Mouse (Mus musculus): ENCODE measurements at regions not wholly inside any gene's neighbourhood (a gene's known extent, or its start where the extent isn't known, plus 50 kb on each side); places are given as distances from the start of the nearest gene placed in this dataset.

GRCm38 (mm10) chr8:112212170-112212569 lies 197.3 kb upstream of the Gm6793 start:
- 85% methylated on average over 5 of the region's 5 CpGs for WGBS
- H3K4me3 ChIP-seq, result no peak overlapping the region
- H3K4me1 ChIP-seq, result no peaks in the 10 kb centered on the region
- no peaks in the 10 kb centered on the region for H3K36me3 ChIP-seq
- H3K4me2 ChIP-seq, result no peak overlapping the region
- no peaks in the 10 kb centered on the region for H3K27me3 ChIP-seq (replicated peaks)
- no peak overlapping the region for H3K9ac ChIP-seq
- H3K27ac ChIP-seq (replicated peaks), result no peak overlapping the region
- no peaks in the 10 kb centered on the region for H3K9me3 ChIP-seq
- ATAC-seq (ENCODE audit: extremely low read depth, insufficient number of reproducible peaks, low FRiP score, low TSS enrichment), result no peak

- Histone ChIP-seq H3K9me3 (no peaks in the 10 kb centered on the region), H3K4me1 (no peaks in the 10 kb centered on the region), H3K27me3 (replicated peaks) (no peaks in the 10 kb centered on the region), H3K36me3 (no peaks in the 10 kb centered on the region), H3K9ac (no peak overlapping the region), H3K4me3 (no peak overlapping the region), H3K27ac (replicated peaks) (no peak overlapping the region), H3K4me2 (no peak overlapping the region)
- 39% methylated on average over 1 of the region's 1 CpGs for WGBS
- ATAC-seq (ENCODE audit: extremely low read depth, insufficient number of reproducible peaks, low FRiP score, low TSS enrichment), result no peak
Observed at GRCm38 (mm10) chr8:112196423-112196822, 181.6 kb upstream of the Gm6793 start.

- H3K27ac ChIP-seq (replicated peaks), result no peak overlapping the region
- no peaks in the 10 kb centered on the region for H3K36me3 ChIP-seq
- ATAC-seq (ENCODE audit: extremely low read depth, insufficient number of reproducible peaks, low FRiP score, low TSS enrichment), result no peak
- no peaks in the 10 kb centered on the region for H3K4me1 ChIP-seq
- 61% methylated on average over 2 of the region's 2 CpGs for WGBS
- H3K9me3 ChIP-seq, result no peaks in the 10 kb centered on the region
- H3K27me3 ChIP-seq (replicated peaks), result no peaks in the 10 kb centered on the region
- no peak overlapping the region for H3K4me3 ChIP-seq
- no peak overlapping the region for H3K4me2 ChIP-seq
- no peak overlapping the region for H3K9ac ChIP-seq
Observed at GRCm38 (mm10) chr8:112195880-112196279, 181.0 kb upstream of the Gm6793 start.

- no peak for ATAC-seq (ENCODE audit: extremely low read depth, insufficient number of reproducible peaks, low FRiP score, low TSS enrichment)
- no peak overlapping the region for H3K9ac ChIP-seq
- H3K27me3 ChIP-seq (replicated peaks), result no peaks in the 10 kb centered on the region
- no peaks in the 10 kb centered on the region for H3K4me1 ChIP-seq
- no peaks in the 10 kb centered on the region for H3K9me3 ChIP-seq
- H3K4me3 ChIP-seq, result no peak overlapping the region
- 70% methylated on average over 3 of the region's 3 CpGs for WGBS
- no peak overlapping the region for H3K27ac ChIP-seq (replicated peaks)
- H3K36me3 ChIP-seq, result no peaks in the 10 kb centered on the region
- no peak overlapping the region for H3K4me2 ChIP-seq
Observed at GRCm38 (mm10) chr8:112191846-112192245, 177.0 kb upstream of the Gm6793 start.

GRCm38 (mm10) chr8:112189698-112190097 lies 174.9 kb upstream of the Gm6793 start:
- 25% methylated on average over 2 of the region's 2 CpGs for WGBS

GRCm38 (mm10) chr8:112170184-112170583 lies 155.3 kb upstream of the Gm6793 start:
- 85% methylated on average over 1 of the region's 1 CpGs for WGBS
- no peaks in the 10 kb centered on the region for H3K27me3 ChIP-seq (replicated peaks)

More at GRCm38 (mm10) chr8:112189698-112190097, 174.9 kb upstream of the Gm6793 start:
- Histone ChIP-seq H3K4me1 (no peaks in the 10 kb centered on the region), H3K27me3 (replicated peaks) (no peaks in the 10 kb centered on the region), H3K4me3 (no peak overlapping the region), H3K36me3 (no peaks in the 10 kb centered on the region), H3K4me2 (no peak overlapping the region), H3K9me3 (no peaks in the 10 kb centered on the region), H3K9ac (no peak overlapping the region), H3K27ac (replicated peaks) (no peak overlapping the region)
- ATAC-seq (ENCODE audit: extremely low read depth, insufficient number of reproducible peaks, low FRiP score, low TSS enrichment), result no peak

GRCm38 (mm10) chr8:112156656-112157055 lies 141.8 kb upstream of the Gm6793 start:
- H3K9me3 ChIP-seq, result no peaks in the 10 kb centered on the region
- ATAC-seq (ENCODE audit: extremely low read depth, insufficient number of reproducible peaks, low FRiP score, low TSS enrichment), result no peak
- H3K36me3 ChIP-seq, result no peaks in the 10 kb centered on the region
- 81% methylated on average over 7 of the region's 7 CpGs for WGBS
- H3K4me1 ChIP-seq, result no peaks in the 10 kb centered on the region
- H3K27ac ChIP-seq (replicated peaks), result no peak overlapping the region
- no peak overlapping the region for H3K9ac ChIP-seq
- no peak overlapping the region for H3K4me2 ChIP-seq
- no peaks in the 10 kb centered on the region for H3K27me3 ChIP-seq (replicated peaks)
- no peak overlapping the region for H3K4me3 ChIP-seq

More at GRCm38 (mm10) chr8:112170184-112170583, 155.3 kb upstream of the Gm6793 start:
- ATAC-seq (ENCODE audit: extremely low read depth, insufficient number of reproducible peaks, low FRiP score, low TSS enrichment), result no peak
- Histone ChIP-seq H3K27ac (replicated peaks) (no peak overlapping the region), H3K4me1 (no peaks in the 10 kb centered on the region), H3K36me3 (no peaks in the 10 kb centered on the region), H3K9me3 (peaks cover 7% of the 10 kb centered on the region), H3K4me2 (no peak overlapping the region), H3K9ac (no peak overlapping the region), H3K4me3 (no peak overlapping the region)

- ATAC-seq (ENCODE audit: extremely low read depth, insufficient number of reproducible peaks, low FRiP score, low TSS enrichment), result no peak
- WGBS, result 59% methylated on average over 5 of the region's 5 CpGs
Observed at GRCm38 (mm10) chr8:112138924-112139323, 124.1 kb upstream of the Gm6793 start.

GRCm38 (mm10) chr8:112130196-112130595 lies 115.4 kb upstream of the Gm6793 start:
- Histone ChIP-seq H3K4me2 (no peak overlapping the region), H3K36me3 (no peaks in the 10 kb centered on the region), H3K9ac (no peak overlapping the region), H3K27ac (replicated peaks) (no peak overlapping the region), H3K9me3 (0 out of 2 replicates have a peak, but pooled peaks cover 10% of the 10 kb centered on the region), H3K4me3 (no peak overlapping the region), H3K27me3 (replicated peaks) (no peaks in the 10 kb centered on the region), H3K4me1 (no peaks in the 10 kb centered on the region)
- ATAC-seq (ENCODE audit: extremely low read depth, insufficient number of reproducible peaks, low FRiP score, low TSS enrichment), result no peak
- WGBS, result 49% methylated on average over 2 of the region's 2 CpGs

More at GRCm38 (mm10) chr8:112138924-112139323, 124.1 kb upstream of the Gm6793 start:
- H3K9ac ChIP-seq, result no peak overlapping the region
- H3K4me2 ChIP-seq, result no peak overlapping the region
- no peak overlapping the region for H3K27ac ChIP-seq (replicated peaks)
- H3K9me3 ChIP-seq, result 0 out of 2 replicates have a peak, but pooled peaks cover 10% of the 10 kb centered on the region
- H3K36me3 ChIP-seq, result no peaks in the 10 kb centered on the region
- H3K4me1 ChIP-seq, result no peaks in the 10 kb centered on the region
- H3K27me3 ChIP-seq (replicated peaks), result no peaks in the 10 kb centered on the region
- H3K4me3 ChIP-seq, result no peak overlapping the region

GRCm38 (mm10) chr8:112128833-112129518 lies 114.1 kb upstream of the Gm6793 start:
- WGBS, result 43% methylated on average over 14 of the region's 14 CpGs
- H3K4me1 ChIP-seq, result no peaks in the 10 kb centered on the region
- H3K27ac ChIP-seq (replicated peaks), result no peak overlapping the region
- H3K9ac ChIP-seq, result no peak overlapping the region
- ATAC-seq (ENCODE audit: extremely low read depth, insufficient number of reproducible peaks, low FRiP score, low TSS enrichment), result peak; percentile 74
- no peaks in the 10 kb centered on the region for H3K36me3 ChIP-seq
- 0 out of 2 replicates have a peak, but pooled peaks cover 15% of the 10 kb centered on the region for H3K9me3 ChIP-seq
- no peaks in the 10 kb centered on the region for H3K27me3 ChIP-seq (replicated peaks)
- H3K4me3 ChIP-seq, result no peak overlapping the region
- no peak overlapping the region for H3K4me2 ChIP-seq

- no peaks in the 10 kb centered on the region for H3K27me3 ChIP-seq (replicated peaks)
- no peaks in the 10 kb centered on the region for H3K4me1 ChIP-seq
- no peak overlapping the region for H3K4me3 ChIP-seq
- no peaks in the 10 kb centered on the region for H3K36me3 ChIP-seq
- no peak for ATAC-seq (ENCODE audit: extremely low read depth, insufficient number of reproducible peaks, low FRiP score, low TSS enrichment)
- no peak overlapping the region for H3K27ac ChIP-seq (replicated peaks)
- no peaks in the 10 kb centered on the region for H3K9me3 ChIP-seq
- 43% methylated on average over 2 of the region's 2 CpGs for WGBS
- H3K4me2 ChIP-seq, result no peak overlapping the region
- H3K9ac ChIP-seq, result no peak overlapping the region
Observed at GRCm38 (mm10) chr8:112111950-112112349, 97.1 kb upstream of the Gm6793 start.
